Mouse (Mus musculus) kidney, embryonic 14.5 days (tissue): ENCODE data around the gene Pard3. TPM values are rescaled to one million over a fixed set of nuclear protein-coding genes. Genes with fewer than 3 reads are reported as not detected.

Experiments
- ATAC-seq: fragments of 200-750 bp; cut with Nextera tagmentation; 2 replicates; pipeline ENCODE4 v1.8.0; 2017; ENCODE audit warnings: moderate number of reproducible peaks, mild to moderate bottlenecking, moderate TSS enrichment, moderate library complexity; ENCODE audit not compliant: low FRiP score, low TSS enrichment
- H3K27ac ChIP-seq: fragments of 300-500 bp; sonication (generic); 2 replicates; pipeline ENCODE4 v1.5.1; 2014; ENCODE audit warnings: low read depth, mild to moderate bottlenecking, low read length, moderate library complexity, mixed read lengths
- H3K27me3 ChIP-seq: fragments of 300-500 bp; sonication (generic); 2 replicates; pipeline ENCODE4 v1.6.1; 2014; ENCODE audit warnings: mild to moderate bottlenecking, low read length; ENCODE audit not compliant: control insufficient read depth, insufficient read depth
- H3K36me3 ChIP-seq: fragments of 300-500 bp; sonication (generic); 2 replicates; pipeline ENCODE4 v1.6.1; 2014; ENCODE audit warnings: low read length, mixed read lengths; ENCODE audit not compliant: control insufficient read depth, insufficient read depth
- H3K4me1 ChIP-seq: fragments of 300-500 bp; sonication (generic); 2 replicates; pipeline ENCODE4 v1.6.1; 2014; ENCODE audit warnings: low read length, mixed read lengths; ENCODE audit not compliant: control insufficient read depth, insufficient read depth
- H3K4me2 ChIP-seq: fragments of 300-500 bp; sonication (generic); replicated peaks from 2 replicates; pipeline ENCODE4 v1.6.1; 2014; ENCODE audit warnings: low read depth, mild to moderate bottlenecking, low read length
- H3K4me3 ChIP-seq: fragments of 300-500 bp; sonication (generic); 2 replicates; pipeline ENCODE4 v1.5.1; 2014; ENCODE audit warnings: mild to moderate bottlenecking, low read length
- H3K9ac ChIP-seq: fragments of 300-500 bp; sonication (generic); 2 replicates; pipeline ENCODE4 v1.6.1; 2014; ENCODE audit warnings: low read depth, mild to moderate bottlenecking, low read length, moderate library complexity
- H3K9me3 ChIP-seq: fragments of 300-500 bp; sonication (generic); 2 replicates; pipeline ENCODE4 v1.6.1; 2016; ENCODE audit warnings: low read length; ENCODE audit not compliant: control insufficient read depth
- WGBS: fragments of 180-500 bp; shearing (Covaris S2); extraction: QIAGEN DNeasy Blood & Tissue Kit; methylation state at CpG from one replicate; pipeline ENCODE4 v1.1.7; 2014; 5-methylcytosine and 5-hydroxymethylcytosine counted together
- polyA plus RNA-seq: library from polyadenylated mRNA; unstranded; fragments of >200 nt; fragmentation: Nextera tagmentation; extraction: Ambion mirVana; gene quantifications from 2 replicates; pipeline ENCODE4 v1.2.1, GENCODE M21; 2014

Gene Pard3
- polyA plus RNA-seq, 1 experiment from 2014 or later: 36.9 TPM

- H3K4me2 ChIP-seq: no peak overlapping the region
- H3K36me3 ChIP-seq: no peaks in the 10 kb centered on the region
- peaks cover 5% of the 10 kb centered on the region; the same call in 1 of the 2 replicates for H3K4me1 ChIP-seq
- no peak overlapping the region for H3K9ac ChIP-seq
- no peaks in the 10 kb centered on the region for H3K27me3 ChIP-seq
- ATAC-seq: no peak
- no peak overlapping the region for H3K4me3 ChIP-seq
- H3K9me3 ChIP-seq: no peaks in the 10 kb centered on the region
- H3K27ac ChIP-seq: no peak overlapping the region
- WGBS: 75% methylated on average over 1 of the region's 1 CpGs
These were observed 447.6 kb downstream of the Pard3 start for GRCm38 (mm10) chr8:127511341-127511740.

DNA sequence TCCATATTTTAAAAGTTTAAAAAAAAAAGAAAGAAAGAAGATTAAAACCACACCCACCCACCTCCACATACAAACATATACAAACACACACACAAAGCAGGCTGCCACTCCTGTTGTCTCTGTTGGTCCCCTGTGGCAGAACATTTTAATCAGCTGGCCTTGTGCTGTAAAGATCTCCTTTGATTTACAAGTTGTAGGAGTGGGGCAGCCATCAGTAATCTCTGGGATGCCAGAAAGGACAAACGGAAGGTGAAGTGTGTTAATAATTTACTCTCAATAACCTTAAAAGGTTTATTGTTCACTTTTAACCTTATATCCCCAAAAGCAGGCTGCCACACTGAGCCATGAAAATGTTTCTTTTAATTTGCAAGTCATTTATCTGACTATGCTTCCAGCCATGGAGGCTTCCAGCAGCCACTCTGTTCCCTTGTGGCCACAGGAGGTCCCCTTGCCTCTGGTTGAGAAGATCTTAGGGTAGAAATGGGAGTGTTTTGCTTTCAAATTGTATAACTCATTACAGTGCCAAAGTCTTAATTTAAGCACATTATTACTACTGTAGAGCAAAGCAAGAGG lies 448.4 kb downstream of the Pard3 start:
- H3K4me1 ChIP-seq: peaks cover 5% of the 10 kb centered on the region; the same call in 1 of the 2 replicates
- H3K36me3 ChIP-seq: no peaks in the 10 kb centered on the region
- no peak overlapping the region for H3K4me2 ChIP-seq
- ATAC-seq: no peak
- no peaks in the 10 kb centered on the region for H3K9me3 ChIP-seq
- H3K27me3 ChIP-seq: no peaks in the 10 kb centered on the region
- H3K9ac ChIP-seq: no peak overlapping the region
- H3K4me3 ChIP-seq: no peak overlapping the region
- WGBS: 18% methylated on average over 1 of the region's 1 CpGs
- no peak overlapping the region for H3K27ac ChIP-seq

DNA sequence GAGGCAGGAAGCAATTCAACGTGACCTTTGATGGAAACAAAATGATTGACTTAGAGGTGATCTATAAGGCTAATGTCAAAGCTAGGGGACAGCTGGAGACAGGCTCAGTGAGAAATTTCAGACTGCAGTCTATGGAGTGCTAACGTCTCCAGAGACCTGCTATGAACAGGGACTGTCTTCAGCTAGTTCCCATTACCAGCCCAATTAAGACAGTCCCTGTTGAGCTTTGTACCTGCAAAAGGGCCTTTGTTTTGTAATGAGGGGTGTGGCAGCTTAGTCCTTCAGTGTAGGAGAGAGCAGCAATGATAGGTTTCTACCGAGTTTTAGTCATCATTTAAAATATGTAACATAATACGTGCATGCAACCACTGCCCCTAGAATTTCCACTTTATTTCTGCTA lies 448.9 kb downstream of the Pard3 start:
- Histone ChIP-seq H3K9ac (no peak overlapping the region), H3K9me3 (no peaks in the 10 kb centered on the region), H3K27me3 (no peaks in the 10 kb centered on the region), H3K4me2 (no peak overlapping the region), H3K27ac (no peak overlapping the region), H3K4me1 (peaks cover 5% of the 10 kb centered on the region; the same call in 1 of the 2 replicates), H3K36me3 (no peaks in the 10 kb centered on the region), H3K4me3 (no peak overlapping the region)
- no peak for ATAC-seq
- 38% methylated on average over 4 of the region's 4 CpGs for WGBS

- Histone ChIP-seq H3K27ac (no peak overlapping the region), H3K9ac (no peak overlapping the region), H3K9me3 (no peaks in the 10 kb centered on the region), H3K4me1 (peaks cover 5% of the 10 kb centered on the region; the same call in 1 of the 2 replicates), H3K27me3 (no peaks in the 10 kb centered on the region), H3K36me3 (no peaks in the 10 kb centered on the region), H3K4me2 (no peak overlapping the region), H3K4me3 (no peak overlapping the region)
- no peak for ATAC-seq
- 76% methylated on average over 7 of the region's 7 CpGs for WGBS
These were observed 451.4 kb downstream of the Pard3 start for GRCm38 (mm10) chr8:127514810-127515735.

- H3K27me3 ChIP-seq: no peaks in the 10 kb centered on the region
- no peak overlapping the region for H3K4me3 ChIP-seq
- no peaks in the 10 kb centered on the region for H3K9me3 ChIP-seq
- ATAC-seq: no peak
- peaks cover 5% of the 10 kb centered on the region; the same call in 1 of the 2 replicates for H3K4me1 ChIP-seq
- no peak overlapping the region for H3K9ac ChIP-seq
- no peak overlapping the region for H3K27ac ChIP-seq
- H3K36me3 ChIP-seq: no peaks in the 10 kb centered on the region
- no peak overlapping the region for H3K4me2 ChIP-seq
- WGBS: 48% methylated on average over 2 of the region's 2 CpGs
These were observed 452.4 kb downstream of the Pard3 start for GRCm38 (mm10) chr8:127516043-127516442.

- Histone ChIP-seq H3K27me3 (no peaks in the 10 kb centered on the region), H3K9me3 (no peaks in the 10 kb centered on the region), H3K36me3 (no peaks in the 10 kb centered on the region), H3K4me1 (no peaks in the 10 kb centered on the region), H3K4me2 (no peak overlapping the region), H3K4me3 (no peak overlapping the region), H3K27ac (no peak overlapping the region), H3K9ac (no peak overlapping the region)
- no peak for ATAC-seq
- 91% methylated on average over 4 of the region's 4 CpGs for WGBS
These were observed 462.0 kb downstream of the Pard3 start for GRCm38 (mm10) chr8:127525673-127526072.

DNA sequence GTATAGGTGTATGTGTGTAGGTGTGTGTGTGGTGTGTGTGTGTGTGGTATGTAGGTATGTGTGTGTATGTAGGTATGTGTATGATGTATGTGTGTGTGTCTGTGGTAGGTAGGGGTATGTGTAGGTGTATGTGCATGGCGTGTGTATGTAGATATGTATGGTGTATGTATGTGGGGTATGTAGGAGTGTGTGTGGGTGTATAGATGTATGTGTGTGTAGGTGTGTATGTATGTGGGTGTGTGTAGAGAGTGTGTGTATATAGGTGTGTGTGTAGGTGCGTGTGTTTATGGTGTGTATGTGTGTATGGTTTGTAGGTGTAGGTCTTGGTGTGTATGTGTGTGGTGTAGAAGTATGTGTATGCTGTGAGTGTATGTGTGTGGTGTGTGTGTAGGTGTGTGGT lies 464.6 kb downstream of the Pard3 start:
- H3K9me3 ChIP-seq: no peaks in the 10 kb centered on the region
- no peaks in the 10 kb centered on the region for H3K36me3 ChIP-seq
- H3K27ac ChIP-seq: no peak overlapping the region
- H3K27me3 ChIP-seq: no peaks in the 10 kb centered on the region
- H3K4me1 ChIP-seq: no peaks in the 10 kb centered on the region
- H3K4me2 ChIP-seq: no peak overlapping the region
- 89% methylated on average over 2 of the region's 2 CpGs for WGBS
- ATAC-seq: no peak
- H3K9ac ChIP-seq: no peak overlapping the region
- no peak overlapping the region for H3K4me3 ChIP-seq

DNA sequence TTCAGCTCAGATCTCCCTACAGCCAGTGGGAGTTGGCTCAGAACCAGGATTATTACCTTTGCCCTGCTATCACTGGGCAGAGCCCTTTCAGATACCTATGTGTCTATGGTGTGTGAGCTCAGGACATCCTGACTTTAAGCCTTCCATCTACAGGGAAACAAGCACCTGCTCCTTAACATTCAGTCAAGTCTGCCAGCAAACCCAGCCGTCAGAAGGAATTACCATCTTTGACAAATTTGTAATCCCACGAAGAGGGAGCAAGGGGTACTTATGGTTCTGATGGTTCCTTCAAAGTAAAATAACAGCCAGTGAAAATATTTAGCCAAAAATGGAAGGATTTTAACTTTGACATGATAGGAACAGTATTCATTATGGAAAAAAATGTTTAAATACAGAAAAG lies 466.1 kb downstream of the Pard3 start:
- H3K9me3 ChIP-seq: no peaks in the 10 kb centered on the region
- no peak overlapping the region for H3K27ac ChIP-seq
- ATAC-seq: no peak
- no peaks in the 10 kb centered on the region for H3K36me3 ChIP-seq
- peaks cover 4% of the 10 kb centered on the region; the same call in 1 of the 2 replicates for H3K4me1 ChIP-seq
- no peak overlapping the region for H3K9ac ChIP-seq
- H3K4me2 ChIP-seq: no peak overlapping the region
- H3K27me3 ChIP-seq: no peaks in the 10 kb centered on the region
- no peak overlapping the region for H3K4me3 ChIP-seq
- 95% methylated on average over 2 of the region's 2 CpGs for WGBS

- Histone ChIP-seq H3K9me3 (no peaks in the 10 kb centered on the region), H3K9ac (no peak overlapping the region), H3K4me1 (peaks cover 6% of the 10 kb centered on the region; the same call in 1 of the 2 replicates), H3K27ac (no peak overlapping the region), H3K4me2 (no peak overlapping the region), H3K4me3 (no peak overlapping the region), H3K27me3 (no peaks in the 10 kb centered on the region), H3K36me3 (no peaks in the 10 kb centered on the region)
- 86% methylated on average over 3 of the region's 3 CpGs for WGBS
- ATAC-seq: no peak
These were observed 468.2 kb downstream of the Pard3 start for GRCm38 (mm10) chr8:127531866-127532265.
